Mouse (Mus musculus) ES-E14 (cell line): ENCODE measurements around the gene Smg1. TPM values are rescaled to one million over a fixed set of nuclear protein-coding genes. Genes with fewer than 3 reads are reported as not detected.

ENCODE experiments used
- DNase-seq: peaks from one replicate; pipeline ENCODE4 v3.0.0-alpha.2; 2013; ENCODE audit warnings: low read depth, low spot score
- H3K27ac ChIP-seq: 2 replicates; pipeline ENCODE4 v1.5.1; 2012; ENCODE audit warnings: low read depth, mild to moderate bottlenecking, low read length, moderate library complexity, mixed read lengths; ENCODE audit not compliant: poor library complexity, insufficient read depth, severe bottlenecking
- H3K36me3 ChIP-seq: 2 replicates; pipeline ENCODE4 v1.6.1; 2012; ENCODE audit warnings: mild to moderate bottlenecking, low read length, moderate library complexity, mixed read lengths; ENCODE audit not compliant: control insufficient read depth, poor library complexity, insufficient read depth, severe bottlenecking
- H3K4me1 ChIP-seq, 2 experiments: fragments of 150-350 bp in 1 of 2; sonication (generic) in 1 of 2; 2 replicates each; pipeline ENCODE4 v1.6.1; 2012; ENCODE audit warnings: low read length in 2 of 2, mild to moderate bottlenecking in 1 of 2, mixed read lengths in 1 of 2; ENCODE audit not compliant: control insufficient read depth in 2 of 2, insufficient read depth in 2 of 2, poor library complexity in 1 of 2
- H3K4me3 ChIP-seq, 2 experiments: fragments of 150-350 bp in 1 of 2; sonication (generic) in 1 of 2; 2 replicates each; pipeline ENCODE4 v1.5.1; 2012; ENCODE audit warnings: low read length in 2 of 2, low read depth in 1 of 2, mild to moderate bottlenecking in 1 of 2, mixed read lengths in 1 of 2; ENCODE audit not compliant: insufficient read depth in 1 of 2, poor library complexity in 1 of 2, severe bottlenecking in 1 of 2
- H3K9ac ChIP-seq: 2 replicates; pipeline ENCODE4 v1.6.1; 2012; ENCODE audit warnings: low read depth, mild to moderate bottlenecking, low read length, mixed read lengths; ENCODE audit not compliant: poor library complexity, insufficient read depth, severe bottlenecking
- H3K9me3 ChIP-seq: fragments of 150-350 bp; sonication (generic); 2 replicates; pipeline ENCODE4 v1.6.1; 2012; ENCODE audit warnings: low read depth, mild to moderate bottlenecking, low read length; ENCODE audit not compliant: control insufficient read depth, insufficient read depth
- CHD2 ChIP-seq: IDR thresholded peaks from 2 replicates; pipeline ENCODE4 v1.6.1; 2014; ENCODE audit warnings: mild to moderate bottlenecking, low read depth, low read length, inconsistent platforms
- HCFC1 ChIP-seq: IDR thresholded peaks from 2 replicates; pipeline ENCODE4 v1.6.1; 2012; ENCODE audit warnings: low read length, inconsistent platforms, borderline replicate concordance; ENCODE audit not compliant: insufficient read depth
- MAFK ChIP-seq: IDR thresholded peaks from 2 replicates; pipeline ENCODE4 v1.6.1; 2014; ENCODE audit warnings: mild to moderate bottlenecking, low read depth, low read length, inconsistent platforms; ENCODE audit not compliant: insufficient read depth
- ZC3H11A ChIP-seq: IDR thresholded peaks from 2 replicates; pipeline ENCODE4 v1.6.1; 2012; ENCODE audit warnings: low read depth, mild to moderate bottlenecking, inconsistent platforms, low read length, borderline replicate concordance
- ZNF384 ChIP-seq: IDR thresholded peaks from 2 replicates; pipeline ENCODE4 v1.6.1; 2012; ENCODE audit warnings: low read depth, low read length, inconsistent platforms
- in situ Hi-C, 2 experiments: fragments of 600-800 bp; cut with MboI; formaldehyde crosslinking; loops; one replicate each; pipeline ENCODE4 v1.15.1; 2025; ENCODE audit warnings: low sequenced_read_pairs in 2 of 2, inconsistent platforms in 1 of 2; ENCODE audit not compliant: unreplicated experiment in 2 of 2
- total RNA-seq: library from RNA; depleted of rRNA; stranded (reverse); fragments of 300-350 nt; gene quantifications from 2 replicates; pipeline ENCODE4 v1.2.3, GENCODE M21; 2012

Smg1 gene
- total RNA-seq, 1 experiment, result 55.3 TPM

- Histone ChIP-seq H3K9ac (no peak overlapping the region), H3K36me3 (no peaks in the 10 kb centered on the region), H3K9me3 (no peaks in the 10 kb centered on the region), H3K4me3 (no peak overlapping the region), H3K4me1 (peaks cover 6 to 24% of the 10 kb centered on the region in 2 experiments), H3K27ac (peak overlapping the region; percentile 3; the same call in 1 of the 2 replicates)
- DNase-seq, result no peak
- TF ChIP-seq MAFK (no peak), HCFC1 (no peak), ZNF384 (no peak), CHD2 (no peak), ZC3H11A (no peak)
- in situ Hi-C loops, result no loop called here
Measured at GRCm38 (mm10) chr7:118277335-118277910, 34.0 kb upstream of the Smg1 start.

- Histone ChIP-seq H3K4me3 (no peak overlapping the region), H3K9ac (no peak overlapping the region), H3K36me3 (no peaks in the 10 kb centered on the region), H3K27ac (no peak overlapping the region; the same call in 1 of the 2 replicates), H3K4me1 (peaks cover 6 to 24% of the 10 kb centered on the region in 2 experiments), H3K9me3 (no peaks in the 10 kb centered on the region)
- no peak for TF ChIP-seq ZNF384
- no peak for TF ChIP-seq MAFK
- TF ChIP-seq CHD2, result no peak
- in situ Hi-C loops, result no loop called here
- DNase-seq, result no peak
Measured at GRCm38 (mm10) chr7:118276684-118277334, 33.3 kb upstream of the Smg1 start.

- Histone ChIP-seq H3K9me3 (no peaks in the 10 kb centered on the region), H3K4me1 (peaks cover 4 to 23% of the 10 kb centered on the region in 2 experiments; a peak in 3 of 4 replicates), H3K27ac (no peak overlapping the region), H3K9ac (no peak overlapping the region), H3K4me3 (no peak overlapping the region), H3K36me3 (no peaks in the 10 kb centered on the region)
- TF ChIP-seq ZC3H11A (no peak), MAFK (no peak), ZNF384 (no peak)
- in situ Hi-C loops, result no loop called here
- DNase-seq, result no peak
Measured at GRCm38 (mm10) chr7:118275265-118275664, 31.8 kb upstream of the Smg1 start.

- no peak for TF ChIP-seq MAFK
- no peak for TF ChIP-seq CHD2
- TF ChIP-seq ZNF384, result no peak
- no peak for TF ChIP-seq HCFC1
- no peak for TF ChIP-seq ZC3H11A
- H3K9ac ChIP-seq, result no peak overlapping the region
- no peaks in the 10 kb centered on the region for H3K36me3 ChIP-seq
- no peak for DNase-seq
- H3K4me1 ChIP-seq, result peaks cover 4 to 21% of the 10 kb centered on the region in 2 experiments; a peak in 3 of 4 replicates
- no peak overlapping the region for H3K4me3 ChIP-seq
- H3K27ac ChIP-seq, result no peak overlapping the region
- in situ Hi-C loops, result no loop called here
- no peaks in the 10 kb centered on the region for H3K9me3 ChIP-seq
Measured at GRCm38 (mm10) chr7:118274851-118275250, 31.4 kb upstream of the Smg1 start.

GRCm38 (mm10) chr7:118274169-118274568 lies 30.7 kb upstream of the Smg1 start:
- Histone ChIP-seq H3K9me3 (no peaks in the 10 kb centered on the region), H3K9ac (no peak overlapping the region), H3K4me3 (no peak overlapping the region), H3K4me1 (peaks cover 4 to 21% of the 10 kb centered on the region in 2 experiments; a peak in 3 of 4 replicates), H3K36me3 (no peaks in the 10 kb centered on the region), H3K27ac (no peak overlapping the region)
- TF ChIP-seq MAFK (no peak), CHD2 (no peak), ZNF384 (no peak), HCFC1 (no peak), ZC3H11A (no peak)
- no peak for DNase-seq
- in situ Hi-C loops, result no loop called here
